Mouse (Mus musculus) c-Kit-negative CD71-positive TER-119-positive erythroid progenitor cells, embryonic 14.5 days (primary cell): ENCODE results near the gene Kank1.

Experiments used
- DNase-seq: peaks from one replicate; pipeline ENCODE4 v3.0.0-alpha.2; 2013; ENCODE audit warnings: low read depth, low spot score

The Kank1 gene

GRCm38 (mm10) chr19:25405987-25406386 lies 169.2 kb downstream of the Kank1 start:
- DNase-seq: no peak

- DNase-seq: no peak
Observed at GRCm38 (mm10) chr19:25406481-25407184, 169.9 kb downstream of the Kank1 start.

GRCm38 (mm10) chr19:25407185-25407886 lies 170.6 kb downstream of the Kank1 start:
- no peak for DNase-seq

- DNase-seq: no peak
Observed at GRCm38 (mm10) chr19:25407887-25408236, 171.1 kb downstream of the Kank1 start.

GRCm38 (mm10) chr19:25409239-25409638 lies 172.5 kb downstream of the Kank1 start:
- no peak for DNase-seq

GRCm38 (mm10) chr19:25411353-25411752 lies 174.6 kb downstream of the Kank1 start:
- no peak for DNase-seq

- no peak for DNase-seq
Observed at GRCm38 (mm10) chr19:25415448-25415847, 178.7 kb downstream of the Kank1 start.

- DNase-seq: no peak
Observed at GRCm38 (mm10) chr19:25417671-25418070, 180.9 kb downstream of the Kank1 start.

- no peak for DNase-seq
Observed at GRCm38 (mm10) chr19:25419983-25420382, 183.2 kb downstream of the Kank1 start.

- DNase-seq: no peak
Observed at GRCm38 (mm10) chr19:25422096-25422495, 185.3 kb downstream of the Kank1 start.

- no peak for DNase-seq
Observed at GRCm38 (mm10) chr19:25423371-25423770, 186.6 kb downstream of the Kank1 start.

GRCm38 (mm10) chr19:25426431-25426830 lies 189.7 kb downstream of the Kank1 start:
- DNase-seq: no peak

- no peak for DNase-seq
Observed at GRCm38 (mm10) chr19:25427886-25428285, 191.1 kb downstream of the Kank1 start.

- no peak for DNase-seq
Observed at GRCm38 (mm10) chr19:25428338-25428962, 191.7 kb downstream of the Kank1 start.

GRCm38 (mm10) chr19:25431431-25431830 lies 194.7 kb downstream of the Kank1 start:
- DNase-seq: no peak

GRCm38 (mm10) chr19:25431909-25432308 lies 195.1 kb downstream of the Kank1 start:
- DNase-seq: no peak

- DNase-seq: no peak
Observed at GRCm38 (mm10) chr19:25433169-25433690, 196.5 kb downstream of the Kank1 start.

- DNase-seq: no peak
Observed at GRCm38 (mm10) chr19:25434345-25434744, 197.6 kb downstream of the Kank1 start.

GRCm38 (mm10) chr19:25434795-25435194 lies 198.0 kb downstream of the Kank1 start:
- DNase-seq: no peak

GRCm38 (mm10) chr19:25435412-25435811 lies 198.6 kb downstream of the Kank1 start:
- no peak for DNase-seq

GRCm38 (mm10) chr19:25436175-25436574 lies 199.4 kb downstream of the Kank1 start:
- DNase-seq: no peak

- no peak for DNase-seq
Observed at GRCm38 (mm10) chr19:25436789-25437650, 200.2 kb downstream of the Kank1 start.
